Mouse (Mus musculus): ENCODE data around the gene Swap70. TPM values are rescaled to one million over a fixed set of nuclear protein-coding genes. Genes with fewer than 3 reads are reported as not detected.
A peak's percentile ranks its signal among the peaks of the same experiment; 100 is the strongest.

Swap70 gene
- polyA plus RNA-seq, 1 experiment: 9.8 TPM

- Histone ChIP-seq H3K4me3 (ENCODE audit: insufficient read depth, low read length) (no peak overlapping the region), H3K4me1 (ENCODE audit: control insufficient read depth, insufficient read depth, low read length) (no peaks in the 10 kb centered on the region; the same call in 1 of the 2 replicates), H3K27ac (ENCODE audit: insufficient read depth, low read length) (no peak overlapping the region)
- TF ChIP-seq CTCF (IDR thresholded peaks at IDR 0.05; ENCODE audit: extremely low read depth, insufficient read depth, low read length): no peak
- no peak for TF ChIP-seq POLR2A (IDR thresholded peaks at IDR 0.05; ENCODE audit: extremely low read depth, insufficient read depth, low read length)
Measured at GRCm38 (mm10) chr7:110236085-110236484, 14.6 kb downstream of the Swap70 start.

- H3K27ac ChIP-seq (ENCODE audit: insufficient read depth, low read length): peak overlapping the region; percentile 58
- H3K4me1 ChIP-seq (ENCODE audit: control insufficient read depth, insufficient read depth, low read length): no peaks in the 10 kb centered on the region; the same call in 1 of the 2 replicates
- no peak overlapping the region for H3K4me3 ChIP-seq (ENCODE audit: insufficient read depth, low read length)
- TF ChIP-seq POLR2A (IDR thresholded peaks at IDR 0.05; ENCODE audit: extremely low read depth, insufficient read depth, low read length) (no peak), CTCF (IDR thresholded peaks at IDR 0.05; ENCODE audit: extremely low read depth, insufficient read depth, low read length) (no peak)
Measured at GRCm38 (mm10) chr7:110237451-110237836, 15.9 kb downstream of the Swap70 start.

GRCm38 (mm10) chr7:110237837-110238451 lies 16.4 kb downstream of the Swap70 start:
- Histone ChIP-seq H3K4me3 (ENCODE audit: insufficient read depth, low read length) (no peak overlapping the region), H3K27ac (ENCODE audit: insufficient read depth, low read length) (peak overlapping the region; percentile 56)
- TF ChIP-seq CTCF (IDR thresholded peaks at IDR 0.05; ENCODE audit: extremely low read depth, insufficient read depth, low read length) (no peak), POLR2A (IDR thresholded peaks at IDR 0.05; ENCODE audit: extremely low read depth, insufficient read depth, low read length) (no peak)

GRCm38 (mm10) chr7:110239590-110239989 lies 18.1 kb downstream of the Swap70 start:
- TF ChIP-seq POLR2A (IDR thresholded peaks at IDR 0.05; ENCODE audit: extremely low read depth, insufficient read depth, low read length): no peak
- no peak for TF ChIP-seq CTCF (IDR thresholded peaks at IDR 0.05; ENCODE audit: extremely low read depth, insufficient read depth, low read length)
- Histone ChIP-seq H3K4me3 (ENCODE audit: insufficient read depth, low read length) (no peak overlapping the region), H3K4me1 (ENCODE audit: control insufficient read depth, insufficient read depth, low read length) (no peaks in the 10 kb centered on the region; the same call in 1 of the 2 replicates), H3K27ac (ENCODE audit: insufficient read depth, low read length) (no peak overlapping the region)

More at GRCm38 (mm10) chr7:110237837-110238451, 16.4 kb downstream of the Swap70 start:
- H3K4me1 ChIP-seq (ENCODE audit: control insufficient read depth, insufficient read depth, low read length): no peaks in the 10 kb centered on the region; the same call in 1 of the 2 replicates

- TF ChIP-seq CTCF (IDR thresholded peaks at IDR 0.05; ENCODE audit: extremely low read depth, insufficient read depth, low read length) (no peak), POLR2A (IDR thresholded peaks at IDR 0.05; ENCODE audit: extremely low read depth, insufficient read depth, low read length) (no peak)
- Histone ChIP-seq H3K27ac (ENCODE audit: insufficient read depth, low read length) (no peak overlapping the region), H3K4me3 (ENCODE audit: insufficient read depth, low read length) (no peak overlapping the region), H3K4me1 (ENCODE audit: control insufficient read depth, insufficient read depth, low read length) (no peaks in the 10 kb centered on the region; the same call in 1 of the 2 replicates)
Measured at GRCm38 (mm10) chr7:110241472-110242289, 20.2 kb downstream of the Swap70 start.

- no peak overlapping the region for H3K27ac ChIP-seq (ENCODE audit: insufficient read depth, low read length)
- no peak for TF ChIP-seq POLR2A (IDR thresholded peaks at IDR 0.05; ENCODE audit: extremely low read depth, insufficient read depth, low read length)
- TF ChIP-seq CTCF (IDR thresholded peaks at IDR 0.05; ENCODE audit: extremely low read depth, insufficient read depth, low read length): no peak
- H3K4me3 ChIP-seq (ENCODE audit: insufficient read depth, low read length): no peak overlapping the region
- H3K4me1 ChIP-seq (ENCODE audit: control insufficient read depth, insufficient read depth, low read length): no peaks in the 10 kb centered on the region; the same call in 1 of the 2 replicates
Measured at GRCm38 (mm10) chr7:110242290-110242581, 20.7 kb downstream of the Swap70 start.

GRCm38 (mm10) chr7:110245128-110245527 lies 23.6 kb downstream of the Swap70 start:
- Histone ChIP-seq H3K4me3 (ENCODE audit: insufficient read depth, low read length) (no peak overlapping the region), H3K27ac (ENCODE audit: insufficient read depth, low read length) (no peak overlapping the region), H3K4me1 (ENCODE audit: control insufficient read depth, insufficient read depth, low read length) (no peaks in the 10 kb centered on the region)
- TF ChIP-seq CTCF (IDR thresholded peaks at IDR 0.05; ENCODE audit: extremely low read depth, insufficient read depth, low read length) (no peak), POLR2A (IDR thresholded peaks at IDR 0.05; ENCODE audit: extremely low read depth, insufficient read depth, low read length) (no peak)

GRCm38 (mm10) chr7:110246526-110246925 lies 25.0 kb downstream of the Swap70 start:
- no peaks in the 10 kb centered on the region for H3K4me1 ChIP-seq (ENCODE audit: control insufficient read depth, insufficient read depth, low read length)
- TF ChIP-seq CTCF (IDR thresholded peaks at IDR 0.05; ENCODE audit: extremely low read depth, insufficient read depth, low read length): no peak
- no peak overlapping the region for H3K27ac ChIP-seq (ENCODE audit: insufficient read depth, low read length)
- no peak overlapping the region for H3K4me3 ChIP-seq (ENCODE audit: insufficient read depth, low read length)

GRCm38 (mm10) chr7:110247801-110248200 lies 26.3 kb downstream of the Swap70 start:
- H3K4me1 ChIP-seq (ENCODE audit: control insufficient read depth, insufficient read depth, low read length): no peaks in the 10 kb centered on the region
- no peak for TF ChIP-seq CTCF (IDR thresholded peaks at IDR 0.05; ENCODE audit: extremely low read depth, insufficient read depth, low read length)
- TF ChIP-seq POLR2A (IDR thresholded peaks at IDR 0.05; ENCODE audit: extremely low read depth, insufficient read depth, low read length): no peak
- no peak overlapping the region for H3K27ac ChIP-seq (ENCODE audit: insufficient read depth, low read length)
- no peak overlapping the region for H3K4me3 ChIP-seq (ENCODE audit: insufficient read depth, low read length)

- H3K4me1 ChIP-seq (ENCODE audit: control insufficient read depth, insufficient read depth, low read length): no peaks in the 10 kb centered on the region
- H3K27ac ChIP-seq (ENCODE audit: insufficient read depth, low read length): no peak overlapping the region
- TF ChIP-seq CTCF (IDR thresholded peaks at IDR 0.05; ENCODE audit: extremely low read depth, insufficient read depth, low read length): no peak
- no peak for TF ChIP-seq POLR2A (IDR thresholded peaks at IDR 0.05; ENCODE audit: extremely low read depth, insufficient read depth, low read length)
- H3K4me3 ChIP-seq (ENCODE audit: insufficient read depth, low read length): no peak overlapping the region
Measured at GRCm38 (mm10) chr7:110248677-110249076, 27.2 kb downstream of the Swap70 start.

All from cortical plate, adult 2 months (tissue).